Mouse (Mus musculus): Measurements from ENCODE around the gene Sucla2.

DNA sequence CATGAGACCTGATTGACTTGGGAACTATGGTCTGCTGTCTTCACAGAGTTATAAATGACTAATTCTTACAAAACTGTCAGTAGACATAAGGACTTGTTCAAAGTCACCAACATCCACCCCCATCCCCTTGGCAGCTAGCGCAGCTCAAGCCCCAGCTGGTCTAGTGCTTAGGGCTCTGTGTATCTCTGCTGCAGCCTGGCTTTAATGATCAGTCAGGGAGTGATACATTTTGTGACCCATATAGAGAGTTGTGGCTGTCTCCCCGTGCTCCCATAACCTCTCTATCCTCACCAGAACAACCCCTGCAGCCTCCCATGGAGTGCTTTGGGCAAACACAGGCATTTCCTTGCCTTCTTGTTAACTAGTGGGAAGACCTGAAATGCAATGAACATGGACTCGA lies 95.8 kb downstream of the Sucla2 start:
- TF ChIP-seq POLR2A (IDR thresholded peaks at IDR 0.05; ENCODE audit: control insufficient read depth, extremely low read depth, insufficient read depth, low read length, poor library complexity) (no peak), CTCF (IDR thresholded peaks at IDR 0.05; ENCODE audit: borderline replicate concordance, control insufficient read depth, extremely low read depth, insufficient read depth, low read length, poor library complexity) (no peak)
